Mouse (Mus musculus): Measurements from ENCODE around the gene Jag1. TPM values are rescaled to one million over a fixed set of nuclear protein-coding genes. Genes with fewer than 3 reads are reported as not detected.

The Jag1 gene
- polyA plus RNA-seq, 1 experiment from 2014 or later: 15.7 TPM

Other genes with a start within 250 kb of the Jag1 start
- gene AL731706.2, start 231.0 kb downstream of the Jag1 start, polyA plus RNA-seq (2014; fragmentation: Nextera tagmentation; extraction: Ambion mirVana): 50.1 and 63.0 TPM in 2 replicates
- gene Slx4ip, start 225.4 kb downstream of the Jag1 start, polyA plus RNA-seq (2014; fragmentation: Nextera tagmentation; extraction: Ambion mirVana): 4.0 and 4.8 TPM in 2 replicates
- gene AL731706.1, start 225.3 kb downstream of the Jag1 start, polyA plus RNA-seq (2014; fragmentation: Nextera tagmentation; extraction: Ambion mirVana): 41.0 and 45.4 TPM in 2 replicates
- 20.2 and 20.7 TPM in 2 replicates for gene Mkks, start 225.3 kb downstream of the Jag1 start, polyA plus RNA-seq (2014; fragmentation: Nextera tagmentation; extraction: Ambion mirVana)

All from heart, embryonic 14.5 days (tissue).